Mouse (Mus musculus) heart, postnatal 10 days (tissue): Measurements from ENCODE around the gene Cdkl5. TPM values are rescaled to one million over a fixed set of nuclear protein-coding genes. Genes with fewer than 3 reads are reported as not detected.

Experiments used
- DNase-seq, 2 experiments: peaks; one replicate each; pipeline ENCODE4 v3.0.0; 2021
- intact Hi-C: fragments of 180-260 bp; cut with DNase I; formaldehyde crosslinking; loops from one replicate; pipeline ENCODE4 v1.15.1; 2025
- total RNA-seq, 2 experiments: library from RNA; stranded (reverse); gene quantifications; 2 replicates each; pipeline ENCODE4 v1.2.3; 2021

Gene Cdkl5
- total RNA-seq, 2 experiments from 2014 or later, result 7.3 to 7.4 TPM

- intact Hi-C loops, result no loop called here
- no peak for DNase-seq
These were observed 243.7 kb downstream of the Cdkl5 start for GRCm38 (mm10) chrX:160750808-160751207.

GRCm38 (mm10) chrX:160748653-160749052 lies 245.9 kb downstream of the Cdkl5 start:
- intact Hi-C loops, result no loop called here

GRCm38 (mm10) chrX:160745399-160745798 lies 249.1 kb downstream of the Cdkl5 start:
- intact Hi-C loops, result no loop called here

More at GRCm38 (mm10) chrX:160748653-160749052, 245.9 kb downstream of the Cdkl5 start:
- no peak for DNase-seq

GRCm38 (mm10) chrX:160735650-160736049 lies 258.9 kb downstream of the Cdkl5 start, which contains the start of gene Ppef1:
Gene Ppef1 (minus strand): TSS chrX:160735765.
- intact Hi-C loops, result no loop called here
- DNase-seq, result no peak

More at GRCm38 (mm10) chrX:160745399-160745798, 249.1 kb downstream of the Cdkl5 start:
- DNase-seq, result no peak

Other genes starting within 250 kb of the Cdkl5 start
- gene Rs1, start 226.7 kb downstream of the Cdkl5 start, total RNA-seq, result under 1 TPM; 0.12 to 0.17 TPM
- gene Gja6, start 87.7 kb downstream of the Cdkl5 start, total RNA-seq, result under 1 TPM in 1 of 2 experiments, not detected in 1; 0.34 TPM
- 1 to 10 TPM; 2.4 to 3.6 TPM for gene Scml2, start 122.5 kb upstream of the Cdkl5 start, total RNA-seq